Mouse (Mus musculus): ENCODE measurements at regions not wholly inside any gene's neighbourhood (a gene's known extent, or its start where the extent isn't known, plus 50 kb on each side); places are given as distances from the start of the nearest gene placed in this dataset.

DNA sequence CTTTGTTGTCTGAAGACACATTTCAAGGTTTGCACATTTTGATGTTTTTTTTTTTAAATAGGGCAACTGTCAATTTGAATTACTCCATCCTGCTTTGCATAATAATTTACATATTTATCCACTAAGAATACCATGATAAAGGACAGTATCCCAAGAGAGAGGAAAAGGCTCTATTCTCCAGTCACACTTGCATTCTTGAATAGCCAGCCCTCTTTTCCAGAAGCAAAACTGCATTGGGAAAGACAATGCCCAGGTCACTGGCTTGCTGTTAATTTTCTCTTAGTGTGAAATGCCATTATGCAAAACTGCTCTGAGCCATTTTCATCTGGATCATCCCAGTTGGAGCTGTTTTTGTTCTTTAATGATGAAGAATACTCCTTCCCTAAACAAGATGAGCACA lies 234.7 kb downstream of the Rnd3 start:
- TF ChIP-seq MAFK (IDR thresholded peaks at IDR 0.05; ENCODE audit: insufficient read depth, low read depth, low read length) = no peak
- no peak for TF ChIP-seq ZC3H11A (IDR thresholded peaks at IDR 0.05; ENCODE audit: borderline replicate concordance, low read depth, low read length)
- no peak for TF ChIP-seq ZNF384 (IDR thresholded peaks at IDR 0.05; ENCODE audit: low read depth, low read length)
- TF ChIP-seq CHD2 (IDR thresholded peaks at IDR 0.05; ENCODE audit: low read depth, low read length) = no peak
- TF ChIP-seq HCFC1 (IDR thresholded peaks at IDR 0.05; ENCODE audit: borderline replicate concordance, insufficient read depth, low read length) = no peak
